Mouse (Mus musculus) midbrain, embryonic 11.5 days (tissue): ENCODE results near the gene Zbtb8b. TPM values are rescaled to one million over a fixed set of nuclear protein-coding genes. Genes with fewer than 3 reads are reported as not detected.

Experiments used
- ATAC-seq: fragments of 200-750 bp; cut with Nextera tagmentation; 2 replicates; pipeline ENCODE4 v1.8.0; 2017; ENCODE audit warnings: moderate TSS enrichment, moderate library complexity; ENCODE audit not compliant: low FRiP score
- DNase-seq: peaks from one replicate; pipeline ENCODE4 v3.0.0; 2015; ENCODE audit warnings: low spot score; ENCODE audit errors: missing footprints
- H3K27ac ChIP-seq: fragments of 300-500 bp; sonication (generic); 2 replicates; pipeline ENCODE4 v1.5.1; 2014; ENCODE audit warnings: low read depth, low read length
- H3K27me3 ChIP-seq: fragments of 300-500 bp; sonication (generic); 2 replicates; pipeline ENCODE4 v1.6.1; 2014; ENCODE audit warnings: mild to moderate bottlenecking, low read length, moderate library complexity, mixed read lengths; ENCODE audit not compliant: control insufficient read depth, insufficient read depth
- H3K36me3 ChIP-seq: fragments of 300-500 bp; sonication (generic); 2 replicates; pipeline ENCODE4 v1.6.1; 2014; ENCODE audit warnings: mild to moderate bottlenecking, low read length, moderate library complexity, mixed read lengths; ENCODE audit not compliant: control insufficient read depth, insufficient read depth
- H3K4me1 ChIP-seq: fragments of 300-500 bp; sonication (generic); 2 replicates; pipeline ENCODE4 v1.6.1; 2014; ENCODE audit warnings: low read length; ENCODE audit not compliant: control insufficient read depth, insufficient read depth
- H3K4me2 ChIP-seq: fragments of 300-500 bp; sonication (generic); 2 replicates; pipeline ENCODE4 v1.6.1; 2014; ENCODE audit warnings: mild to moderate bottlenecking, moderate library complexity
- H3K4me3 ChIP-seq: fragments of 300-500 bp; sonication (generic); 2 replicates; pipeline ENCODE4 v1.5.1; 2014; ENCODE audit warnings: low read depth, low read length
- H3K9ac ChIP-seq: fragments of 300-500 bp; sonication (generic); 2 replicates; pipeline ENCODE4 v1.6.1; 2014; ENCODE audit warnings: low read length
- H3K9me3 ChIP-seq: fragments of 300-500 bp; sonication (generic); 2 replicates; pipeline ENCODE4 v1.6.1; 2016; ENCODE audit warnings: low read length; ENCODE audit not compliant: control insufficient read depth
- WGBS: fragments of 180-500 bp; shearing (Covaris S2); extraction: QIAGEN DNeasy Blood & Tissue Kit; methylation state at CpG from one replicate; pipeline ENCODE4 v1.1.7; 2014; 5-methylcytosine and 5-hydroxymethylcytosine counted together
- polyA plus RNA-seq: library from polyadenylated mRNA; unstranded; fragments of >200 nt; fragmentation: Nextera tagmentation; extraction: Ambion mirVana; gene quantifications from 2 replicates; pipeline ENCODE4 v1.2.1, GENCODE M21; 2014

Zbtb8b gene
- polyA plus RNA-seq, result 2.0 and 2.4 TPM in 2 replicates

DNA sequence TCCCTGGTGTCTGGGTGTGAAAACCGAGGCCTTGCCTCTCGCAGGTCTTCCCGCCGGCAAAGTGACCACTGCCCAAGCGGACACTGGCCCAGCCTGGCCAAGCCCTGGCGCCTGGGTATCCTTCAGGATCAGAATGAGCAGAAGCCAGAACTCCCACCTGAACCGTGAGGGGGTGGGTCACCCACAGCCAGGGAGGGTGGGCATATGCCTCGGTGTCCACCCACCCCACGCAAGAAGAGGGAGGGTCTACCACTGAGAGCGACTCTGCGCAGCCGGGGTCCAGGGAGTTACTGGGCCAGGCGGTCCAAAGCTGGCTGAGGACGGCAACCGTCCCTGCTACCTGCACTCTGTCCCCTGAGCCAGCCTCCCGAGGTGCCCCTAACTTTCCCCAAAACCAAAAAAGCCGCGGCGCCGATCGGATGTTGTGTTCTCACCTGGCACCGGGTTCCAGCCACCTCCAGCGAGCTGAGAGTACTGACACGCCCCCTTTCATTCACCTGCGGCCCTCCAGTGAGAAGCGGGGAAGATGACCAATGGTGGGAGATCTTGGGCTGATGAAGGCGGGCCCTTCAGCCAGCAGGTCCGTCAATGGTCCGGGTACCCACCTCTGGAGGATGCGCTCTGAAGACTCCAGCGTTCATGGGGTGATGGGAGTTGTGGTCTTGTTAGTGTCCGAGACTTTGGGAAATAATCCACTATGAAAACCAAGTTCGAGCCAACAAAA, at the start of gene Zbtb8b:
Gene Zbtb8b (minus strand): TSS at position 514 of the 724 bp plus-strand sequence.
- peaks cover 4% of the 10 kb centered on the region; the same call in 1 of the 2 replicates for H3K4me1 ChIP-seq
- peak within 1 kb of the TSS; percentile 32 for H3K4me3 ChIP-seq
- H3K27me3 ChIP-seq, result peaks cover 12% of the 10 kb centered on the region; the same call in 1 of the 2 replicates
- peak; percentile 84 for ATAC-seq
- peak within 1 kb of the TSS; percentile 33 for H3K9ac ChIP-seq
- peak within 1 kb of the TSS; percentile 52 for H3K4me2 ChIP-seq
- no peaks in the 10 kb centered on the region for H3K36me3 ChIP-seq
- DNase-seq, result peak; percentile 92
- WGBS, result 2% methylated on average over 33 of the region's 33 CpGs
- H3K27ac ChIP-seq, result no peak within 1 kb of the TSS
- H3K9me3 ChIP-seq, result no peaks in the 10 kb centered on the region

DNA sequence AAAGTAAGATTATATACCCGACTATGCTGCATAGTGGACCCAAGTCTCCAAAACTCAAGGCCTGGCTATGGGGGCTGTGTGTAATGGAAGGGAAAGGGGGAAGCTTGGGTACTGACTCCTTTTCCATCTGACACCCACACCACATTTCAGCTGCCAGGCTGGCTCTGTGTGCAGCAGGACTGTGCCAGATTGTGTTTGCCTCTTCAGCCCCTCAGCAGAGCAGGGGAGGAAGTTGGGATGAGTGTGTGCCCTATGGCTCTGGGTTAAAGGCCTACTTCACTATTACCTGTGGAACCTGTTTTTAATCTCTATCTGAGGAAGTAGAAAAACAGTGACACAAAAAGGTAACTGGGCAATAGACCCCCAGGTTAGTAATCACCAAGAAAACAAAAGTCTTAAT, 40.4 kb upstream of the Zbtb8b start:
- no peaks in the 10 kb centered on the region for H3K9me3 ChIP-seq
- WGBS, result 90% methylated on average over 1 of the region's 1 CpGs

DNA sequence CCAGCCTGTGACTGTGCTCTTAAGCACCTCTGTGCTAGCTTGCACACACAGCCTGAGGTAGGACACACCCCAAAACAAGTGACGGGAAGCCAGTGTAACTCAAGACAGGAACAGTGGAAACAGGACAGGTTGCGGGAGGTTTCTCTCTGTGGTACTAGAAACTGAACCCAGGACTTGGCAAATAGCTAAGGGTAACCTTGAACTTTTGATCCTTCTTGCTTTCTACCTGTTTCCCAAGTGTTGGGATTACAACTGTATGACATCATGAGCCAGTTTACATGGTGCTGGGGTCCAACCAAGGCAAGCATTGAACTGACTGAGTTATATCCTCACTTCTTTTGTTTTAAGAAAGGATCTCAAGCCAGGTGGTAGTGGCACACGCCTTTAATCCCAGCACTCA, 39.2 kb upstream of the Zbtb8b start:
- DNase-seq, result peak; percentile 28
- no peak for ATAC-seq
- H3K9me3 ChIP-seq, result no peaks in the 10 kb centered on the region

More for the DNA sequence above, 40.4 kb upstream of the Zbtb8b start:
- peaks cover 2% of the 10 kb centered on the region for H3K36me3 ChIP-seq
- no peak overlapping the region for H3K4me3 ChIP-seq
- H3K27ac ChIP-seq, result no peak overlapping the region
- no peak for ATAC-seq
- no peak overlapping the region for H3K4me2 ChIP-seq
- DNase-seq, result peak; percentile 47
- H3K4me1 ChIP-seq, result no peaks in the 10 kb centered on the region
- no peak overlapping the region for H3K9ac ChIP-seq
- no peaks in the 10 kb centered on the region for H3K27me3 ChIP-seq

DNA sequence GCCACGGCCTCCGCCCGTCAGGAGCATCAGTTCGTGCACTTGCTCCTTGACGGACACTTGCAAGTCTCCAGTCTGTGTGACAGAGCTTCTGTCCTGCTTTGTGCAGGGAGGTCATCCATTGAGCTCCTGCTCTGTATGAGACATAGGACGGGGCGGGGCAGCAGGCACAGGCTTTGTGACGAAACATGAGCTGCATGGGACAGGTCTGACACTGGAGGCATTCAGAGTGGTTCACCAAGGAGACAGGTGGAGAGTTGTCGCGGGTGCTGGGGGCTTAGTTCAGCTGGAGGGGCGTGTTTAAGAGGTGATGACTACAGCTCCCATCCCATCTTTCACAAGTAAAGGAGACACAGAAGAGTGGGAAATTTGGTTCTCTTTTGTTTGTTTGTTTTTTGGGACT, 35.4 kb upstream of the Zbtb8b start:
- DNase-seq, result peak; percentile 10
- Histone ChIP-seq H3K4me1 (no peaks in the 10 kb centered on the region), H3K4me2 (no peak overlapping the region), H3K27ac (no peak overlapping the region), H3K27me3 (no peaks in the 10 kb centered on the region), H3K4me3 (no peak overlapping the region), H3K9ac (no peak overlapping the region), H3K36me3 (peaks cover 24% of the 10 kb centered on the region), H3K9me3 (no peaks in the 10 kb centered on the region)
- WGBS, result 94% methylated on average over 11 of the region's 11 CpGs
- ATAC-seq, result no peak

More for the DNA sequence above, 39.2 kb upstream of the Zbtb8b start:
- peaks cover 5% of the 10 kb centered on the region; the same call in 1 of the 2 replicates for H3K36me3 ChIP-seq
- no peaks in the 10 kb centered on the region for H3K27me3 ChIP-seq
- no peak overlapping the region for H3K4me3 ChIP-seq
- no peak overlapping the region for H3K27ac ChIP-seq
- no peak overlapping the region for H3K9ac ChIP-seq
- 95% methylated on average over 3 of the region's 3 CpGs for WGBS
- no peaks in the 10 kb centered on the region for H3K4me1 ChIP-seq
- no peak overlapping the region for H3K4me2 ChIP-seq

DNA sequence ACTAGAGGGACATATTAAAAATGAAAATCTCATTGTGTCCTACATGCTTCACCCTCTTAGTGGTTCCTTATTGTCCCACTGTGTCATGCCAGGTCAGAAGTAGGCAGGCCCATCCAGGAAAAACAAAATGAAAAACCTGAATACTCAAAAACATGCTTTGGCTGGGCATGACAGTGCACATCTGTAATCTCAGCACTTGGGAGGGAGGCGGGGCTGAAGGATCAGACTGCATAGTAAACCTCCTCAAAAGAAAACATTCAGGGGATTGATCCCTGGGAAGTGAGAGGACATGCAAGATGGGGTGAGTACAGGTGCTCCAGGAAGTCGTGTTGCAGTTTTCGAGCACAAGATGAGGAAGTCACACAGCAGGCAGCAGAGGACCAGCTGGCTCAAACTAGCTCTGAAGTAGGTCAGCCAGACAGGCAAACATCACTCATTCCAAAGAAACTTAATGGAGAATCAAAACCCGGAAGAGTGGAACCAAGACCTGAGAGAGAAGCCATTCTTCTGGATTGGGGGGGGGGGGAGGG, 23.7 kb upstream of the Zbtb8b start:
- peaks cover 11% of the 10 kb centered on the region; the same call in 1 of the 2 replicates for H3K36me3 ChIP-seq
- no peak for DNase-seq
- no peak for ATAC-seq
- H3K4me1 ChIP-seq, result peaks cover 13% of the 10 kb centered on the region
- no peak overlapping the region for H3K4me3 ChIP-seq
- 87% methylated on average over 4 of the region's 4 CpGs for WGBS
- no peak overlapping the region for H3K27ac ChIP-seq
- H3K4me2 ChIP-seq, result no peak overlapping the region
- no peaks in the 10 kb centered on the region for H3K9me3 ChIP-seq
- H3K27me3 ChIP-seq, result no peaks in the 10 kb centered on the region
- H3K9ac ChIP-seq, result no peak overlapping the region

DNA sequence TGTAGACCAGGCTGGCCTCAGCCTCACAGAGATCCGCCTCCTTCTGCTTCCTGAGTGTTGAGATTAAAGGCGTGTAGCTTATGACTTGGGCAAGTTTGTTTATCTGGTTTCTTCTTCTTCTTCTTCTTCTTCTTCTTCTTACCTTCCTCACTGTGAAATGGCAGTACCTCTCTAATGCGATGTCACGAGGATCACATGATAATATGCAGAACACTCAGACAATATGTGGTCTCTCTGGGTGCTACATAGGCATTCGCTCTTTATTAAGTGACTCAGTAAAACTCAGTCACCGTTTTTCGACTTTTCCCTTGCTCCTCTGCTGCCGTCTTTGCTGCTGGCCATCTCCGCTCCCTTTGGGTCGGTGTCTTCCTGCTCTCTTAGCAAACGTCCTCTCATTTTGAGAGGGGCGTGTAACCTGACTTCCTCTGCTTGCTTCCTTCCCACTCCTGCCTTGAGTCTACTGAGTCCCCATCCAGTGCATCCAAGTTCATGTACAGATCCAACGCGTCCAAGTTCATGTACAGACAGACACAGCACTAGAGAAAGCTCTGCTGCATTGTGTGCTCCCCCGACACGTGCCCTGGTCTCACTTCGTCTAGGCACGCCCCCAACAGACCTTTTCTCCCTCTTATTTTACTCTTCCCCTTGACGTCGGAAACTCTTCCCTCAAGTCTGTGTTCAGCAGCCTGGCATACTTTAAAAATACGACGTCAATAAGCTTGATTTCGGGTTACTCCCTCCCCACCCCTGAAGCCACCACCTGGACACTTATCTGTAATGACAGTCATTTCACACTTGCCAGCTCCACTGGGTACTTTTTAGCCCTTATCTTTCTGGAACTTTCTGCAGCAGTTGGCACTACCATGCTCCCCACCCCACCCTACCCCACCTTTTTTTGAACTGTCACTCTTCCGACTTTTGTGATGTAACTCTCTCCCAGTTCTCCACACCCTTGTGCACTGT, 22.7 kb upstream of the Zbtb8b start:
- Histone ChIP-seq H3K9ac (no peak overlapping the region), H3K4me1 (peaks cover 13% of the 10 kb centered on the region), H3K4me2 (no peak overlapping the region), H3K27me3 (no peaks in the 10 kb centered on the region), H3K9me3 (no peaks in the 10 kb centered on the region), H3K36me3 (0 out of 2 replicates have a peak, but pooled peaks cover 6% of the 10 kb centered on the region), H3K27ac (no peak overlapping the region), H3K4me3 (no peak overlapping the region)
- DNase-seq (peak; percentile 28), ATAC-seq (no peak)
- 90% methylated on average over 24 of the region's 24 CpGs for WGBS

DNA sequence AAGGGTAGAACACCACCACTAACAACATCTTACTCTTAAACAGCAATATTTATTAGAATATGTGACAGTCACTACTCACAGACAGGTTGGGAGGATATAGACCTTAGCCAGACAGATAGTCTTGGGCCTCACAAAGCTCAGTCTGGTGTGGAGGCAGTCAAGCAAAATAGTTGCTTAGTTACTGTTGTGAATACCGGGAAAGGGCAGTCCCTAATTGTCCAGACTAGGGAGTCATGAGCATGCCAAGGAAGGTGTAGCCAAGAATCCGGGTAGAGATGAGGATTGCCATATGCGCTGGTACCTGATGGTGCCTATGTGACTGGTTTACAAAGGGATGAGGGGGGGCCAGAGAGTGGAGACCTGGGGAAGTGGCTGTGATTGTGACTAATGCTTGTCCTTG, 21.5 kb upstream of the Zbtb8b start:
- Histone ChIP-seq H3K4me3 (peak overlapping the region; percentile 93), H3K4me1 (peaks cover 13% of the 10 kb centered on the region), H3K27ac (no peak overlapping the region), H3K9me3 (no peaks in the 10 kb centered on the region), H3K9ac (peak overlapping the region; percentile 75), H3K4me2 (peak overlapping the region; percentile 84), H3K36me3 (0 out of 2 replicates have a peak, but pooled peaks cover 6% of the 10 kb centered on the region), H3K27me3 (no peaks in the 10 kb centered on the region)
- DNase-seq (peak; percentile 82), ATAC-seq (no peak)
- 50% methylated on average over 3 of the region's 3 CpGs for WGBS

DNA sequence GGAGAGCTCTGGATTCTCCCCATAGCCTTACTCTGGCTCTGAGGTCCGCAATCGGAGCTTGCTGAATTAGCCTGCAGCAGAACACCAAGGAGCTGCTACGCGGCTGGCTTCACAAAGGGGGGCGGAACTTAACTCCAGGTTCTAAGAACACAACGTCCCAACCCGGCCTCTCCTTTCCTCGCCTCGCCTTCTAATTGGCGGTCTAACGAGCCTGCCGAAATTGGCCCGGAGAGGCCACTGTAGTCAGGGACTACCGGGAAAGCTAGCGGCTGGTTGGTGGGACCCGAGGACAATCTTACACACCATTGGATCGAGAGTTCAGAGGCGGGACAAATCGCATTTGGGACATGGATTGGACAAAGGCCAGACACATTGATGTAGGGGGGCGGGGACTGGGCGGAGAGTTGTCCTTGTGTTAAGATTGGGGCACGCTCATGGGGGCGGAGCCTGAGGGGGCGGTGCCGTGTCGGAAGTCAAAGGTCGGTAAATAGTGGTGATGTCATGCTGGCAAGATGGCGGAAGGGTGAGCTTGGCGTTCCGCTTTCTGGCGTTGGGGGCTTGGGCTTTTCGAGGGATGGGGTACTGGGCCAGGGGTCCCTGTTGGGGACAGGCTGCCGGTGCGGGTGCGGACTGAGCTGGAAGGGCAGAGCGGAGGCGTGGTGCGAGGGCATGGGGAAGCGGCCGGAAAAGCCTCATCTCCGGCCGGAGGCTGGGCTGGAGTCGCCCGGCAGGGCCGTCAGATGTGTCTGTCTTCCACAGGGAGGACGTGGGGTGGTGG, 20.7 kb upstream of the Zbtb8b start, which contains the start of gene Bsdc1:
Gene Bsdc1 (plus strand): TSS at position 399 of the 778 bp plus-strand sequence.
- Histone ChIP-seq H3K4me1 (peaks cover 13% of the 10 kb centered on the region), H3K9me3 (no peaks in the 10 kb centered on the region)
- WGBS, result under 1% methylated on average over 46 of the region's 46 CpGs

More for the DNA sequence above, 20.7 kb upstream of the Zbtb8b start, which contains the start of gene Bsdc1:
- peak within 1 kb of the TSS; percentile 75 for H3K9ac ChIP-seq
- 0 out of 2 replicates have a peak, but pooled peaks cover 1% of the 10 kb centered on the region for H3K36me3 ChIP-seq
- peak within 1 kb of the TSS; percentile 80 for H3K27ac ChIP-seq
- H3K27me3 ChIP-seq, result no peaks in the 10 kb centered on the region
- peak; percentile 100 for DNase-seq
- H3K4me3 ChIP-seq, result peak within 1 kb of the TSS; percentile 93
- peak; percentile 100 for ATAC-seq
- H3K4me2 ChIP-seq, result peak within 1 kb of the TSS; percentile 84
